Mouse (Mus musculus): ENCODE measurements around the gene Slc12a5. TPM values are rescaled to one million over a fixed set of nuclear protein-coding genes. Genes with fewer than 3 reads are reported as not detected.
A peak's percentile ranks its signal among the peaks of the same experiment; 100 is the strongest.

Slc12a5 gene
- total and polyA plus RNA-seq, 2 experiments from 2014 or later: 83.5 to 368 TPM

DNA sequence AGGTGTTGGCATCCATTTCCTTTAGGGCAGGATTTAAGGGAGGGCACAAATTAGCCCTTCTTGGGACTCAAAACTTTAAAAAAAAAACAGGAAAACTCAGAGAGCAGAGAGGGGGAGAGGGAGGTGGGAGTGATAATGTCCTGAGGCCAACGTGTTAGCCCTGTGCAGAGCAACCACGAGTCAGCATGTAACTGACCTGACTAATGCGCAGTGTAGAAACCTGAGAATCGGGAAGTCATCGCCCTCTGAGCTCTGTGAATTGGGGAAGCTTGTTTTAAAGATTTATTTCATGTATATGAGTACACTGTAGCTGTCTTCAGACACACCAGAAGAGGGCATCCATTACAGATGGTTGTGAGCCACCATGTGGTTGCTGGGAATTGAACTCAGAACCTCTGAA is 43.8 kb upstream of the Slc12a5 start:
- Histone ChIP-seq H3K9me3 (ENCODE audit: low read length) (no peaks in the 10 kb centered on the region), H3K27ac (ENCODE audit: low read depth, low read length) (no peak overlapping the region), H3K4me3 (ENCODE audit: low read depth, low read length) (no peak overlapping the region), H3K9ac (replicated peaks; ENCODE audit: low read length, poor library complexity, severe bottlenecking) (no peak overlapping the region), H3K36me3 (ENCODE audit: insufficient read depth, low read length) (no peaks in the 10 kb centered on the region), H3K4me1 (ENCODE audit: insufficient read depth, low read length) (peaks cover 3% of the 10 kb centered on the region; the same call in 1 of the 2 replicates), H3K4me2 (ENCODE audit: low read depth, low read length, poor library complexity, severe bottlenecking) (no peak overlapping the region), H3K27me3 (ENCODE audit: insufficient read depth, low read length) (no peaks in the 10 kb centered on the region)
- ATAC-seq (ENCODE audit: low FRiP score): no peak
- 87% methylated on average over 5 of the region's 5 CpGs for WGBS
- no peak for DNase-seq (ENCODE audit: low spot score)
- no peak for TF ChIP-seq CTCF (IDR thresholded peaks at IDR 0.05)

DNA sequence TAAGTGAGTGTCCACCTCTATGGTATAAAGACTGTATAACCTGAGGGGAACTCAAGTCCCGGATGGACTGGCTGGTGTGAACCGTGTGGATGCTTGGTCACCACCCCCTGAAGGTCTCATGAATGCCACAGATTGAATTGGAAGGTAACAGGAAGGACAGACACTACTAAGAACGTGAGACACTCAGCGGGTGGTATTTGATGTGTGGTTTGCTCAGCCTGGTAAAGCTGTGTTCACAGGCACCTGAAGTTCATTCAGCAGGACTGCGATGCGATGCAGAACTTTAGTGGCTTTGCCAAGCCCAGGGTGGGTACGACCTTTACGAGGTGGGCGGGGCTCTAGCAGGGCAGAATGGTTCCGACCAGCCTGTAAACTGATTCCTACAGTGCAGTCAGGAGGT is 43.2 kb upstream of the Slc12a5 start:
- 67% methylated on average over 10 of the region's 10 CpGs for WGBS

DNA sequence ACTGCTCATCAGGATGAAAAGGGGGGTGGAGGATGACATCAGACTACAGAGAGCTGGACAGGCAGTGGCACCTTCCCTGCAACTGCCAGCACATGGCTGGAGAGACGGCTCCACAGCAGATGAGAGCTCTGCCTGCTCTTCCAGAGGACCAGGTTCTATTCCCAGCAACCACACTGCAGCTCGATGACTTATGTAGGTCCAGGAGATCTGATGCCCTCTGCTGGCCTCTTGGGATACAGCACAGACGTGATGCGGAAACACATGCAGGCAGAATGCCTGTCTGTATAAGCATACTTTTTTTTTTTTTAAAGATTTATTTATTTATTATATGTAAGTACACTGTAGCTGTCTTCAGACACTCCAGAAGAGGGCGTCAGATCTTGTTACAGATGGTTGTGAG is 42.3 kb upstream of the Slc12a5 start:
- H3K27me3 ChIP-seq (ENCODE audit: insufficient read depth, low read length): no peaks in the 10 kb centered on the region
- H3K36me3 ChIP-seq (ENCODE audit: insufficient read depth, low read length): no peaks in the 10 kb centered on the region
- no peak overlapping the region for H3K4me3 ChIP-seq (ENCODE audit: low read depth, low read length)
- H3K4me1 ChIP-seq (ENCODE audit: insufficient read depth, low read length): no peaks in the 10 kb centered on the region
- peak; percentile 57 for DNase-seq (ENCODE audit: low spot score)
- ATAC-seq (ENCODE audit: low FRiP score): no peak
- H3K4me2 ChIP-seq (ENCODE audit: low read depth, low read length, poor library complexity, severe bottlenecking): no peak overlapping the region
- no peaks in the 10 kb centered on the region for H3K9me3 ChIP-seq (ENCODE audit: low read length)
- H3K27ac ChIP-seq (ENCODE audit: low read depth, low read length): no peak overlapping the region
- WGBS: 64% methylated on average over 4 of the region's 5 CpGs
- H3K9ac ChIP-seq (replicated peaks; ENCODE audit: low read length, poor library complexity, severe bottlenecking): no peak overlapping the region
- peak; percentile 66 for TF ChIP-seq CTCF (IDR thresholded peaks at IDR 0.05)

More for the DNA sequence above, 43.2 kb upstream of the Slc12a5 start:
- H3K9me3 ChIP-seq (ENCODE audit: low read length): no peaks in the 10 kb centered on the region
- H3K9ac ChIP-seq (replicated peaks; ENCODE audit: low read length, poor library complexity, severe bottlenecking): no peak overlapping the region
- no peak overlapping the region for H3K4me3 ChIP-seq (ENCODE audit: low read depth, low read length)
- no peak overlapping the region for H3K27ac ChIP-seq (ENCODE audit: low read depth, low read length)
- no peak for TF ChIP-seq CTCF (IDR thresholded peaks at IDR 0.05)
- ATAC-seq (ENCODE audit: low FRiP score): no peak
- H3K36me3 ChIP-seq (ENCODE audit: insufficient read depth, low read length): no peaks in the 10 kb centered on the region
- H3K4me1 ChIP-seq (ENCODE audit: insufficient read depth, low read length): peaks cover 1% of the 10 kb centered on the region; the same call in 1 of the 2 replicates
- DNase-seq (ENCODE audit: low spot score): no peak
- no peaks in the 10 kb centered on the region for H3K27me3 ChIP-seq (ENCODE audit: insufficient read depth, low read length)
- H3K4me2 ChIP-seq (ENCODE audit: low read depth, low read length, poor library complexity, severe bottlenecking): no peak overlapping the region

DNA sequence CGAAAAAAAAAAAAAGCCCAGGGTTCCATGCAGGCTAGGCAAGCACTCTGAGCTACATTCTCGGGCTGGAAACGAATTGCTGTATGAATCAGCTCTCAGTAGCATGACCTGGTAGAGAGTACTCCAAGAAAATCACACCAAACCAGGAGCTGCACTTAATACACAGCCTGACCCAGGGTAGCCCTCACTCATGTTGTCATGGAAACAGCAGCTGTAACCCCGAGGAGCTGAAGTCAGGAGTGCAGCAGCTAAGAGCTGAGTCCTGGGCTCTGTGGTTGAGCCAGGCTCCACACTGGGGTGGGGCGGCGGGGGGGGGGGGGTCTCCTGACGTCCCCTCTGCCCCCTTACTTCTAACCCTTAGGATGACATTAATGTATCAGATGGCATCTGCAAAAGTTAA is 38.6 kb upstream of the Slc12a5 start:
- DNase-seq (ENCODE audit: low spot score): no peak
- WGBS: 55% methylated on average over 7 of the region's 7 CpGs
- no peak for ATAC-seq (ENCODE audit: low FRiP score)
- Histone ChIP-seq H3K36me3 (ENCODE audit: insufficient read depth, low read length) (no peaks in the 10 kb centered on the region), H3K4me2 (ENCODE audit: low read depth, low read length, poor library complexity, severe bottlenecking) (no peak overlapping the region), H3K9ac (replicated peaks; ENCODE audit: low read length, poor library complexity, severe bottlenecking) (no peak overlapping the region), H3K4me3 (ENCODE audit: low read depth, low read length) (no peak overlapping the region), H3K9me3 (ENCODE audit: low read length) (no peaks in the 10 kb centered on the region), H3K27me3 (ENCODE audit: insufficient read depth, low read length) (no peaks in the 10 kb centered on the region), H3K27ac (ENCODE audit: low read depth, low read length) (no peak overlapping the region), H3K4me1 (ENCODE audit: insufficient read depth, low read length) (no peaks in the 10 kb centered on the region)
- TF ChIP-seq CTCF (IDR thresholded peaks at IDR 0.05): no peak

DNA sequence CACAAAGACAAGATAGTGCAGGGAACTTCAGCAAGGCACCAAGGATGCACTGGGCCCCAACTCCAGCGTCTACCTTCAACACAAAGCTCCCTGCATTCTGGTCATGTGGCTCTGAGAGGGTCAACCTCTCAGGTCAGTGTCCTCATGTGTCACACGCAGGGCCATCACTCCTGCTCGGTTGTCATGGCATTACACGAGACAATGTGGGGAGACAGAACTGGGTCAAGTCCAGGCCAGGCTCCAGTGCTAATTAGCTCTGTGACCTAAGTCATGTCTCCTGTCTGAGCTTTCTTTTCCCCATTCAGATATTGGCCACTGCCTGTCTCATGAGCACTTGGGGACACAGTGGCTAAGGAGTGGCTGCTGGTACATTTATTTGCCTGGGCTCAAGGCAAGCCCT is 37.3 kb upstream of the Slc12a5 start:
- 52% methylated on average over 4 of the region's 4 CpGs for WGBS
- H3K4me3 ChIP-seq (ENCODE audit: low read depth, low read length): no peak overlapping the region
- no peaks in the 10 kb centered on the region for H3K9me3 ChIP-seq (ENCODE audit: low read length)
- no peaks in the 10 kb centered on the region for H3K36me3 ChIP-seq (ENCODE audit: insufficient read depth, low read length)
- no peak for ATAC-seq (ENCODE audit: low FRiP score)
- H3K27ac ChIP-seq (ENCODE audit: low read depth, low read length): no peak overlapping the region
- H3K27me3 ChIP-seq (ENCODE audit: insufficient read depth, low read length): no peaks in the 10 kb centered on the region
- no peak for DNase-seq (ENCODE audit: low spot score)
- H3K9ac ChIP-seq (replicated peaks; ENCODE audit: low read length, poor library complexity, severe bottlenecking): no peak overlapping the region
- no peaks in the 10 kb centered on the region for H3K4me1 ChIP-seq (ENCODE audit: insufficient read depth, low read length)
- TF ChIP-seq CTCF (IDR thresholded peaks at IDR 0.05): no peak
- H3K4me2 ChIP-seq (ENCODE audit: low read depth, low read length, poor library complexity, severe bottlenecking): no peak overlapping the region

DNA sequence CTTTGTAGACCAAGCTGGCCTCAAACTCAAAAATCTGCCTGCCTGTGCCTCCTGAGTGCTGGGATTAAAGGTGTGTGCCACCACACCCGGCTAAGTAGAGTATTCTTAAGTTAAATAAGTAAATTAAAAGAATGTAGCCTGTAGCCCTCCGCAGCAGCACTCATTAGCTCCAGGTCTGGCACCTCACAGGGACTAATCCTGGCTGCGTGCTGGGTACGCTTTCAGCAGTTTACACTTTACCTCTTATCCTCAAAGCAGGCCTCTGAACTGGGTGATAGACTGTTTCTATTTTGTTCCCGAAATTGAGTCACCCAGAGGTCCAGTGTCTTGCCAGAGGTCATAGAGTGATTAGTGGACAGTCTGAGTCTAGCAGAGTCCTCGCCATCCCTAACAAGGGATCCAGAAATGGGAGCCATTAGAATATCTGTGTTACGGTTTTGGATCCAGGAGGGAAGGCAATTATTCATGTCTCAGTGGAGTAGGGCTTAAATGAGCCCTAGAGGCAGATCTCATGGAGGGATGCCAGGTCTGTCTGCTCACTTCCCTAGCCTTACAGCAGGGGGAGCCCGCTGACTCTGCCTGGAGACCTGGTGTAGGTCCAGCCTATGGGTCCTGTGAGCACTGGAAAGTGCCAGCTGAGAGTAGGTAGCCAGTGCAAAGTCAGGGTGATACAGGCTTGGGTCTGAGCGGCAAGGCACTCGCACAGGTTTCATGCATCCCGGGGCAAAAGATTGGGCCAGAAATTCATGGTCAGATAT is 36.3 kb upstream of the Slc12a5 start:
- H3K4me1 ChIP-seq (ENCODE audit: insufficient read depth, low read length): no peaks in the 10 kb centered on the region
- no peak overlapping the region for H3K27ac ChIP-seq (ENCODE audit: low read depth, low read length)
- no peak overlapping the region for H3K4me3 ChIP-seq (ENCODE audit: low read depth, low read length)
- no peaks in the 10 kb centered on the region for H3K36me3 ChIP-seq (ENCODE audit: insufficient read depth, low read length)
- peak; percentile 86 for TF ChIP-seq CTCF (IDR thresholded peaks at IDR 0.05)
- H3K9me3 ChIP-seq (ENCODE audit: low read length): no peaks in the 10 kb centered on the region
- ATAC-seq (ENCODE audit: low FRiP score): no peak; the same call in 1 of the 2 replicates
- no peak overlapping the region for H3K9ac ChIP-seq (replicated peaks; ENCODE audit: low read length, poor library complexity, severe bottlenecking)
- no peak overlapping the region for H3K4me2 ChIP-seq (ENCODE audit: low read depth, low read length, poor library complexity, severe bottlenecking)
- H3K27me3 ChIP-seq (ENCODE audit: insufficient read depth, low read length): no peaks in the 10 kb centered on the region
- WGBS: 29% methylated on average over 11 of the region's 11 CpGs
- DNase-seq (ENCODE audit: low spot score): peak; percentile 84

Measured in midbrain, postnatal 0 days (tissue).